Mouse (Mus musculus): ENCODE data around the gene Tnfsfm13. TPM values are rescaled to one million over a fixed set of nuclear protein-coding genes. Genes with fewer than 3 reads are reported as not detected.

The Tnfsfm13 gene
- polyA plus RNA-seq (2012; rRNA removed; ENCODE audit: low replicate concordance) = 9.8 and 12.9 TPM in 2 replicates

GRCm38 (mm10) chr11:69695361-69696181 lies at the start of gene Tnfsfm13, which contains the start of gene Tnfsf12:
Gene Tnfsfm13 (minus strand): TSS chr11:69696098.
Gene Tnfsf12 (minus strand): TSS chr11:69695849.

GRCm38 (mm10) chr11:69685526-69686148 lies 10.3 kb downstream of the Tnfsfm13 start, which contains the start of gene Tnfsf13:
Gene Tnfsf13 (minus strand): TSS chr11:69685784.

GRCm38 (mm10) chr11:69681314-69682208 lies 14.3 kb downstream of the Tnfsfm13 start, which contains the start of gene Senp3:
Gene Senp3 (minus strand): TSS chr11:69682084.

GRCm38 (mm10) chr11:69672211-69672706 lies 23.6 kb downstream of the Tnfsfm13 start, which contains the start of gene Eif4a1:
Gene Eif4a1 (minus strand): TSS chr11:69672423.

GRCm38 (mm10) chr11:69665961-69666664 lies 29.8 kb downstream of the Tnfsfm13 start, which contains the start of gene Cd68:
Gene Cd68 (minus strand): TSS chr11:69666153.

GRCm38 (mm10) chr11:69662213-69662966 lies 33.5 kb downstream of the Tnfsfm13 start, which contains the start of gene Mpdu1:
Gene Mpdu1 (minus strand): TSS chr11:69662642.

GRCm38 (mm10) chr11:69655264-69656064 lies 40.4 kb downstream of the Tnfsfm13 start, which contains the start of gene Sox15:
Gene Sox15 (plus strand): TSS chr11:69655314.

Other genes starting within 250 kb of the Tnfsfm13 start
- gene Dnah2, start 147.0 kb downstream of the Tnfsfm13 start, polyA plus RNA-seq (2012; rRNA removed; ENCODE audit: low replicate concordance) = 0.29 and 1.4 TPM in 2 replicates
- gene Efnb3, start 135.9 kb downstream of the Tnfsfm13 start, polyA plus RNA-seq (2012; rRNA removed; ENCODE audit: low replicate concordance) = 0.49 and 29.6 TPM in 2 replicates
- gene Wrap53, start 115.8 kb downstream of the Tnfsfm13 start, polyA plus RNA-seq (2012; rRNA removed; ENCODE audit: low replicate concordance) = 15.8 and 19.8 TPM in 2 replicates
- 68.6 and 188 TPM in 2 replicates for gene Trp53, start 115.7 kb downstream of the Tnfsfm13 start, polyA plus RNA-seq (2012; rRNA removed; ENCODE audit: low replicate concordance)
- 28.5 and 39.7 TPM in 2 replicates for gene Atp1b2, start 90.2 kb downstream of the Tnfsfm13 start, polyA plus RNA-seq (2012; rRNA removed; ENCODE audit: low replicate concordance)
- not detected in 2 replicates for gene Shbg, start 78.2 kb downstream of the Tnfsfm13 start, polyA plus RNA-seq (2012; rRNA removed; ENCODE audit: low replicate concordance)
- 10.9 and 12.6 TPM in 2 replicates for gene Sat2, start 74.1 kb downstream of the Tnfsfm13 start, polyA plus RNA-seq (2012; rRNA removed; ENCODE audit: low replicate concordance)
- gene Fxr2, start 63.1 kb downstream of the Tnfsfm13 start, polyA plus RNA-seq (2012; rRNA removed; ENCODE audit: low replicate concordance) = 58.6 and 88.5 TPM in 2 replicates
- 0.15 and 0.24 TPM in 2 replicates for gene Sox15, start 40.8 kb downstream of the Tnfsfm13 start, polyA plus RNA-seq (2012; rRNA removed; ENCODE audit: low replicate concordance)
- gene Mpdu1, start 33.5 kb downstream of the Tnfsfm13 start, polyA plus RNA-seq (2012; rRNA removed; ENCODE audit: low replicate concordance) = 144 and 237 TPM in 2 replicates
- 56.3 and 61.7 TPM in 2 replicates for gene Cd68, start 29.9 kb downstream of the Tnfsfm13 start, polyA plus RNA-seq (2012; rRNA removed; ENCODE audit: low replicate concordance)
- gene Eif4a1, start 23.7 kb downstream of the Tnfsfm13 start, polyA plus RNA-seq (2012; rRNA removed; ENCODE audit: low replicate concordance) = 319 and 587 TPM in 2 replicates
- 85.1 and 101 TPM in 2 replicates for gene Senp3, start 14.0 kb downstream of the Tnfsfm13 start, polyA plus RNA-seq (2012; rRNA removed; ENCODE audit: low replicate concordance)
- 6.3 and 13.6 TPM in 2 replicates for gene Tnfsf13, start 10.3 kb downstream of the Tnfsfm13 start, polyA plus RNA-seq (2012; rRNA removed; ENCODE audit: low replicate concordance)
- gene Tnfsf12, start 249 bp downstream of the Tnfsfm13 start, polyA plus RNA-seq (2012; rRNA removed; ENCODE audit: low replicate concordance) = 46.0 and 77.8 TPM in 2 replicates
- gene Polr2a, start 62.5 kb upstream of the Tnfsfm13 start, polyA plus RNA-seq (2012; rRNA removed; ENCODE audit: low replicate concordance) = 15.1 and 47.7 TPM in 2 replicates
- 0.10 and 0.21 TPM in 2 replicates for gene Slc35g3, start 65.9 kb upstream of the Tnfsfm13 start, polyA plus RNA-seq (2012; rRNA removed; ENCODE audit: low replicate concordance)
- 44.2 and 58.0 TPM in 2 replicates for gene Zbtb4, start 69.8 kb upstream of the Tnfsfm13 start, polyA plus RNA-seq (2012; rRNA removed; ENCODE audit: low replicate concordance)
- gene Chrnb1, start 99.8 kb upstream of the Tnfsfm13 start, polyA plus RNA-seq (2012; rRNA removed; ENCODE audit: low replicate concordance) = 15.3 and 30.1 TPM in 2 replicates
- gene Fgf11, start 105.8 kb upstream of the Tnfsfm13 start, polyA plus RNA-seq (2012; rRNA removed; ENCODE audit: low replicate concordance) = 9.8 and 16.7 TPM in 2 replicates
- 0.16 and 7.0 TPM in 2 replicates for gene Tmem102, start 109.5 kb upstream of the Tnfsfm13 start, polyA plus RNA-seq (2012; rRNA removed; ENCODE audit: low replicate concordance)
- gene Gm39566, start 119.2 kb upstream of the Tnfsfm13 start, polyA plus RNA-seq (2012; rRNA removed; ENCODE audit: low replicate concordance) = not detected in 2 replicates
- gene Spem2, start 122.4 kb upstream of the Tnfsfm13 start, polyA plus RNA-seq (2012; rRNA removed; ENCODE audit: low replicate concordance) = not detected in 2 replicates
- 0.31 TPM in 1 of 2 replicates, not detected in the other for gene Spem1, start 126.1 kb upstream of the Tnfsfm13 start, polyA plus RNA-seq (2012; rRNA removed; ENCODE audit: low replicate concordance)
- 21.2 and 76.1 TPM in 2 replicates for gene Nlgn2, start 141.7 kb upstream of the Tnfsfm13 start, polyA plus RNA-seq (2012; rRNA removed; ENCODE audit: low replicate concordance)
- gene Tmem256, start 142.4 kb upstream of the Tnfsfm13 start, polyA plus RNA-seq (2012; rRNA removed; ENCODE audit: low replicate concordance) = 256 and 336 TPM in 2 replicates
- 134 and 164 TPM in 2 replicates for gene Plscr3, start 150.3 kb upstream of the Tnfsfm13 start, polyA plus RNA-seq (2012; rRNA removed; ENCODE audit: low replicate concordance)
- 5.0 and 6.3 TPM in 2 replicates for gene Tnk1, start 162.6 kb upstream of the Tnfsfm13 start, polyA plus RNA-seq (2012; rRNA removed; ENCODE audit: low replicate concordance)
- not detected in 2 replicates for gene Tmem95, start 181.9 kb upstream of the Tnfsfm13 start, polyA plus RNA-seq (2012; rRNA removed; ENCODE audit: low replicate concordance)
- gene Kctd11, start 185.3 kb upstream of the Tnfsfm13 start, polyA plus RNA-seq (2012; rRNA removed; ENCODE audit: low replicate concordance) = 9.5 and 11.7 TPM in 2 replicates
- gene Acap1, start 199.4 kb upstream of the Tnfsfm13 start, polyA plus RNA-seq (2012; rRNA removed; ENCODE audit: low replicate concordance) = 3.5 and 5.1 TPM in 2 replicates
- 0.82 and 2.1 TPM in 2 replicates for gene 2810408A11Rik, start 204.9 kb upstream of the Tnfsfm13 start, polyA plus RNA-seq (2012; rRNA removed; ENCODE audit: low replicate concordance)
- gene Neurl4, start 205.0 kb upstream of the Tnfsfm13 start, polyA plus RNA-seq (2012; rRNA removed; ENCODE audit: low replicate concordance) = 40.1 and 69.0 TPM in 2 replicates
- gene Gps2, start 217.8 kb upstream of the Tnfsfm13 start, polyA plus RNA-seq (2012; rRNA removed; ENCODE audit: low replicate concordance) = 74.4 and 90.7 TPM in 2 replicates
- gene Eif5a, start 225.9 kb upstream of the Tnfsfm13 start, polyA plus RNA-seq (2012; rRNA removed; ENCODE audit: low replicate concordance) = 533 and 726 TPM in 2 replicates
- 8.7 and 20.8 TPM in 2 replicates for gene Ybx2, start 239.7 kb upstream of the Tnfsfm13 start, polyA plus RNA-seq (2012; rRNA removed; ENCODE audit: low replicate concordance)